Mouse (Mus musculus): ENCODE data around the gene C87499. TPM values are rescaled to one million over a fixed set of nuclear protein-coding genes. Genes with fewer than 3 reads are reported as not detected.

The C87499 gene
- polyA plus RNA-seq, 1 experiment from 2014 or later = not detected

DNA sequence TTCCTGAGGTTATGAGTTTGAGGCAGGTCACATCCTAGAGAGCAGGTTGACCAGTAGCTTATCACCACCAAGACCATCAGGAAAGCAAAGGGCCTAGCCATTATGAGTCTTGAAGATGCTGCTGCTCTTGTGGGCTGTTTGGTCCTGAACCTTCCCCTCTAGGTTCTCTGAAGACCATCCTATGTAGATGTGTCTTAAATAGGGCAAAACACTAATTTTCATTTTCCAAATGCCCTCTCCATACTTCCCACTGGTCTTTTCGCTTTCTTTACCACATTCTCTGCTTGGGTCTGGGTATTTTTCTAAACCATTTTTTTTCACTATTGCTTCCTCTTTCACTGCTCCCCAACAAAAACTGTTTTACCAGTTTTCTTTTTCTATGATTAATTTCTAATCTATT is 41.9 kb downstream of the C87499 start, which contains the start of gene Ifna9:
Gene Ifna9 (minus strand): TSS at position 101 of the 400 bp plus-strand sequence.
- Histone ChIP-seq H3K9me3 (no peaks in the 10 kb centered on the region), H3K4me3 (no peak within 1 kb of the TSS), H3K9ac (no peak within 1 kb of the TSS), H3K27me3 (replicated peaks) (no peaks in the 10 kb centered on the region), H3K27ac (replicated peaks) (no peak within 1 kb of the TSS), H3K36me3 (no peaks in the 10 kb centered on the region), H3K4me2 (no peak within 1 kb of the TSS), H3K4me1 (no peaks in the 10 kb centered on the region)
- no peak for ATAC-seq (ENCODE audit: extremely low read depth, insufficient number of reproducible peaks, low FRiP score, low TSS enrichment)
- 64% methylated on average over 1 of the region's 1 CpGs for WGBS

Other genes starting within 250 kb of the C87499 start
- gene Hacd4, start 195.5 kb downstream of the C87499 start, polyA plus RNA-seq (2015; fragmentation: Nextera tagmentation; extraction: Ambion mirVana) = 9.3 and 10.4 TPM in 2 replicates
- gene Ifnb1, start 111.6 kb downstream of the C87499 start, polyA plus RNA-seq (2015; fragmentation: Nextera tagmentation; extraction: Ambion mirVana) = not detected in 2 replicates
- gene Ifna15, start 76.2 kb downstream of the C87499 start, polyA plus RNA-seq (2015; fragmentation: Nextera tagmentation; extraction: Ambion mirVana) = not detected in 2 replicates
- gene Ifna14, start 62.6 kb downstream of the C87499 start, polyA plus RNA-seq (2015; fragmentation: Nextera tagmentation; extraction: Ambion mirVana) = not detected in 2 replicates
- not detected in 2 replicates for gene Ifna9, start 42.0 kb downstream of the C87499 start, polyA plus RNA-seq (2015; fragmentation: Nextera tagmentation; extraction: Ambion mirVana)
- gene Ifna12, start 31.0 kb downstream of the C87499 start, polyA plus RNA-seq (2015; fragmentation: Nextera tagmentation; extraction: Ambion mirVana) = not detected in 2 replicates
- gene Ifna13, start 10.0 kb upstream of the C87499 start, polyA plus RNA-seq (2015; fragmentation: Nextera tagmentation; extraction: Ambion mirVana) = not detected in 2 replicates
- not detected in 2 replicates for gene Ifna16, start 42.5 kb upstream of the C87499 start, polyA plus RNA-seq (2015; fragmentation: Nextera tagmentation; extraction: Ambion mirVana)
- not detected in 2 replicates for gene Ifna2, start 49.5 kb upstream of the C87499 start, polyA plus RNA-seq (2015; fragmentation: Nextera tagmentation; extraction: Ambion mirVana)
- not detected in 2 replicates for gene Ifnab, start 56.9 kb upstream of the C87499 start, polyA plus RNA-seq (2015; fragmentation: Nextera tagmentation; extraction: Ambion mirVana)
- gene Gm26566, start 87.4 kb upstream of the C87499 start, polyA plus RNA-seq (2015; fragmentation: Nextera tagmentation; extraction: Ambion mirVana) = 0.33 and 0.84 TPM in 2 replicates
- gene Klhl9, start 88.1 kb upstream of the C87499 start, polyA plus RNA-seq (2015; fragmentation: Nextera tagmentation; extraction: Ambion mirVana) = 70.7 and 76.5 TPM in 2 replicates
- not detected in 2 replicates for gene Gm13271, start 120.5 kb upstream of the C87499 start, polyA plus RNA-seq (2015; fragmentation: Nextera tagmentation; extraction: Ambion mirVana)
- 0.20 and 0.31 TPM in 2 replicates for gene Gm13283, start 125.7 kb upstream of the C87499 start, polyA plus RNA-seq (2015; fragmentation: Nextera tagmentation; extraction: Ambion mirVana)
- gene Gm13290, start 139.4 kb upstream of the C87499 start, polyA plus RNA-seq (2015; fragmentation: Nextera tagmentation; extraction: Ambion mirVana) = 0.29 TPM in 1 of 2 replicates, not detected in the other
- not detected in 2 replicates for gene Gm13289, start 142.5 kb upstream of the C87499 start, polyA plus RNA-seq (2015; fragmentation: Nextera tagmentation; extraction: Ambion mirVana)
- not detected in 2 replicates for gene Gm13272, start 145.4 kb upstream of the C87499 start, polyA plus RNA-seq (2015; fragmentation: Nextera tagmentation; extraction: Ambion mirVana)
- gene Ifnz, start 147.7 kb upstream of the C87499 start, polyA plus RNA-seq (2015; fragmentation: Nextera tagmentation; extraction: Ambion mirVana) = not detected in 2 replicates
- not detected in 2 replicates for gene Gm13276, start 151.3 kb upstream of the C87499 start, polyA plus RNA-seq (2015; fragmentation: Nextera tagmentation; extraction: Ambion mirVana)
- not detected in 2 replicates for gene Gm13277, start 154.2 kb upstream of the C87499 start, polyA plus RNA-seq (2015; fragmentation: Nextera tagmentation; extraction: Ambion mirVana)
- not detected in 2 replicates for gene Gm13278, start 157.1 kb upstream of the C87499 start, polyA plus RNA-seq (2015; fragmentation: Nextera tagmentation; extraction: Ambion mirVana)
- gene Gm13275, start 160.1 kb upstream of the C87499 start, polyA plus RNA-seq (2015; fragmentation: Nextera tagmentation; extraction: Ambion mirVana) = not detected in 2 replicates
- gene Gm13279, start 163.0 kb upstream of the C87499 start, polyA plus RNA-seq (2015; fragmentation: Nextera tagmentation; extraction: Ambion mirVana) = not detected in 2 replicates
- 0.68 and 0.82 TPM in 2 replicates for gene Gm13285, start 165.3 kb upstream of the C87499 start, polyA plus RNA-seq (2015; fragmentation: Nextera tagmentation; extraction: Ambion mirVana)
- not detected in 2 replicates for gene Gm13287, start 168.8 kb upstream of the C87499 start, polyA plus RNA-seq (2015; fragmentation: Nextera tagmentation; extraction: Ambion mirVana)
- not detected in 2 replicates for gene Gm13288, start 171.1 kb upstream of the C87499 start, polyA plus RNA-seq (2015; fragmentation: Nextera tagmentation; extraction: Ambion mirVana)
- not detected in 2 replicates for gene Ifna7, start 181.8 kb upstream of the C87499 start, polyA plus RNA-seq (2015; fragmentation: Nextera tagmentation; extraction: Ambion mirVana)
- not detected in 2 replicates for gene Ifna11, start 185.5 kb upstream of the C87499 start, polyA plus RNA-seq (2015; fragmentation: Nextera tagmentation; extraction: Ambion mirVana)
- not detected in 2 replicates for gene Ifna6, start 193.0 kb upstream of the C87499 start, polyA plus RNA-seq (2015; fragmentation: Nextera tagmentation; extraction: Ambion mirVana)
- gene Ifna5, start 201.1 kb upstream of the C87499 start, polyA plus RNA-seq (2015; fragmentation: Nextera tagmentation; extraction: Ambion mirVana) = not detected in 2 replicates
- not detected in 2 replicates for gene Ifna4, start 207.4 kb upstream of the C87499 start, polyA plus RNA-seq (2015; fragmentation: Nextera tagmentation; extraction: Ambion mirVana)
- not detected in 2 replicates for gene Ifna1, start 215.7 kb upstream of the C87499 start, polyA plus RNA-seq (2015; fragmentation: Nextera tagmentation; extraction: Ambion mirVana)
- not detected in 2 replicates for gene Ifne, start 245.8 kb upstream of the C87499 start, polyA plus RNA-seq (2015; fragmentation: Nextera tagmentation; extraction: Ambion mirVana)

Data from heart, embryonic 13.5 days (tissue).